Mouse (Mus musculus) adipocyte (in vitro differentiated cells): Measurements from ENCODE around the gene Lsg1.

Experiments
- DNase-seq: peaks from one replicate; pipeline ENCODE4 v3.0.0-alpha.2; 2016; ENCODE audit warnings: low spot score

Lsg1 gene

GRCm38 (mm10) chr16:30516993-30517392, 70.4 kb downstream of the Lsg1 start:
- no peak for DNase-seq

- no peak for DNase-seq
Measured at GRCm38 (mm10) chr16:30515418-30515817, 72.0 kb downstream of the Lsg1 start.

- peak; percentile 77 for DNase-seq
Measured at GRCm38 (mm10) chr16:30513050-30514024, 74.1 kb downstream of the Lsg1 start.

- DNase-seq = peak; percentile 78
Measured at GRCm38 (mm10) chr16:30512375-30513049, 74.9 kb downstream of the Lsg1 start.

- no peak for DNase-seq
Measured at GRCm38 (mm10) chr16:30511563-30512340, 75.6 kb downstream of the Lsg1 start.

GRCm38 (mm10) chr16:30510504-30511451, 76.6 kb downstream of the Lsg1 start:
- peak; percentile 90 for DNase-seq
